Mouse (Mus musculus) heart, embryonic 13.5 days (tissue): Measurements from ENCODE around the gene Tnfrsf23. TPM values are rescaled to one million over a fixed set of nuclear protein-coding genes. Genes with fewer than 3 reads are reported as not detected.
A peak's percentile ranks its signal among the peaks of the same experiment; 100 is the strongest.

Experiments
- ATAC-seq: fragments of 200-750 bp; cut with Nextera tagmentation; 2 replicates; pipeline ENCODE4 v1.8.0; 2017; ENCODE audit warnings: moderate TSS enrichment; ENCODE audit not compliant: insufficient number of reproducible peaks, low FRiP score, low TSS enrichment; ENCODE audit errors: extremely low read depth
- H3K27ac ChIP-seq: fragments of 300-500 bp; sonication (generic); replicated peaks from 2 replicates; pipeline ENCODE4 v1.5.1; 2015; ENCODE audit warnings: moderate library complexity, mild to moderate bottlenecking, inconsistent platforms
- H3K27me3 ChIP-seq: fragments of 300-500 bp; sonication (generic); replicated peaks from 2 replicates; pipeline ENCODE4 v1.6.1; 2015; ENCODE audit warnings: mild to moderate bottlenecking, inconsistent platforms
- H3K36me3 ChIP-seq: fragments of 300-500 bp; sonication (generic); 2 replicates; pipeline ENCODE4 v1.6.1; 2015; ENCODE audit warnings: mild to moderate bottlenecking, inconsistent platforms
- H3K4me1 ChIP-seq: fragments of 300-500 bp; sonication (generic); 2 replicates; pipeline ENCODE4 v1.6.1; 2015; ENCODE audit warnings: inconsistent platforms
- H3K4me2 ChIP-seq: fragments of 300-500 bp; sonication (generic); 2 replicates; pipeline ENCODE4 v1.6.1; 2015; ENCODE audit warnings: inconsistent platforms, mild to moderate bottlenecking, moderate library complexity
- H3K4me3 ChIP-seq: fragments of 300-500 bp; sonication (generic); 2 replicates; pipeline ENCODE4 v1.5.1; 2015; ENCODE audit warnings: moderate library complexity, mild to moderate bottlenecking, inconsistent platforms
- H3K9ac ChIP-seq: fragments of 300-500 bp; sonication (generic); 2 replicates; pipeline ENCODE4 v1.6.1; 2015; ENCODE audit warnings: inconsistent platforms, mild to moderate bottlenecking, moderate library complexity
- H3K9me3 ChIP-seq: fragments of 300-500 bp; sonication (generic); 2 replicates; pipeline ENCODE4 v1.6.1; 2016; ENCODE audit warnings: inconsistent platforms
- WGBS: fragments of 180-500 bp; shearing (Covaris S2); methylation state at CpG from one replicate; pipeline ENCODE4 v1.1.7; 2015; ENCODE audit warnings: mixed read lengths; 5-methylcytosine and 5-hydroxymethylcytosine counted together
- polyA plus RNA-seq: library from polyadenylated mRNA; unstranded; fragments of >200 nt; fragmentation: Nextera tagmentation; extraction: Ambion mirVana; gene quantifications from 2 replicates; pipeline ENCODE4 v1.2.1, GENCODE M21; 2015

The Tnfrsf23 gene
- polyA plus RNA-seq = 2.4 and 3.1 TPM in 2 replicates

- 2% methylated on average over 35 of the region's 35 CpGs for WGBS
- Histone ChIP-seq H3K4me3 (peak within 1 kb of the TSS; percentile 61), H3K9me3 (no peaks in the 10 kb centered on the region), H3K36me3 (peaks cover 32% of the 10 kb centered on the region), H3K4me2 (peak within 1 kb of the TSS; percentile 96), H3K27ac (peak within 1 kb of the TSS; percentile 54), H3K4me1 (peaks cover 6% of the 10 kb centered on the region), H3K27me3 (no peaks in the 10 kb centered on the region), H3K9ac (peak within 1 kb of the TSS; percentile 75)
- ATAC-seq = peak; percentile 72; the same call in 1 of the 2 replicates
These were observed at the start of gene Tnfrsf23 for GRCm38 (mm10) chr7:143685359-143686067. Gene Tnfrsf23 (minus strand): TSS chr7:143685872.

DNA sequence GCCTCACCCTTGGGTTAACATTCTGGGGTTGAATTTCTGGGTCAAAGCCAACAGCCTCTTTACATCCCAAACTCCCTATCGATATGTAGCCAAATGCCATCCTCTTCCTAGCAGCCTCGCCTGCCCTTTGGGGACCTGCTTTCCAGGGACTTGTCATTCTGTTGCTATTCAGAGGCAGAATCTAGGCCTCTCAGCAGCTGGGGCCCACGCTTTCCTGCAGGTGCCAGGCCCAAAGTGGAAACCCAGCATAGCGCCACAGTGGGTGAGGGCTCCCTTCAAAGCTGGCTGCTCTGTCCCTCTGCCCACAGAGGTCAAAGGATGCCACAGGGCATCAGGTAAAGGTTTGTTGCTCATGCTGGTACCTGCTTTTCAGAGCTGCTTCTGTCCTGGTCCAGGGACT lies 48.1 kb upstream of the Tnfrsf23 start:
- H3K36me3 ChIP-seq = peaks cover 44% of the 10 kb centered on the region
- H3K4me3 ChIP-seq = no peak overlapping the region
- H3K4me1 ChIP-seq = peaks cover 60% of the 10 kb centered on the region
- H3K27me3 ChIP-seq = no peaks in the 10 kb centered on the region
- H3K27ac ChIP-seq = peak overlapping the region; percentile 18; the same call in 1 of the 2 replicates
- no peak for ATAC-seq
- H3K9ac ChIP-seq = 0 out of 2 replicates have a peak overlapping the region, but pooled peaks have one; percentile 40
- H3K4me2 ChIP-seq = no peak overlapping the region
- WGBS = 66% methylated on average over 4 of the region's 4 CpGs
- H3K9me3 ChIP-seq = no peaks in the 10 kb centered on the region

GRCm38 (mm10) chr7:143729886-143730285 lies 44.2 kb upstream of the Tnfrsf23 start:
- Histone ChIP-seq H3K27me3 (no peaks in the 10 kb centered on the region), H3K9me3 (no peaks in the 10 kb centered on the region), H3K27ac (no peak overlapping the region), H3K9ac (no peak overlapping the region), H3K4me2 (no peak overlapping the region), H3K4me3 (no peak overlapping the region), H3K4me1 (peaks cover 44% of the 10 kb centered on the region), H3K36me3 (peaks cover 39% of the 10 kb centered on the region)
- 70% methylated on average over 10 of the region's 10 CpGs for WGBS
- no peak for ATAC-seq

GRCm38 (mm10) chr7:143726396-143726795 lies 40.7 kb upstream of the Tnfrsf23 start:
- H3K9me3 ChIP-seq = no peaks in the 10 kb centered on the region
- no peak overlapping the region for H3K27ac ChIP-seq
- ATAC-seq = no peak
- H3K4me3 ChIP-seq = no peak overlapping the region
- H3K4me2 ChIP-seq = no peak overlapping the region
- peaks cover 34% of the 10 kb centered on the region for H3K4me1 ChIP-seq
- peaks cover 16% of the 10 kb centered on the region for H3K36me3 ChIP-seq
- H3K27me3 ChIP-seq = no peaks in the 10 kb centered on the region
- H3K9ac ChIP-seq = no peak overlapping the region
- 82% methylated on average over 4 of the region's 4 CpGs for WGBS

DNA sequence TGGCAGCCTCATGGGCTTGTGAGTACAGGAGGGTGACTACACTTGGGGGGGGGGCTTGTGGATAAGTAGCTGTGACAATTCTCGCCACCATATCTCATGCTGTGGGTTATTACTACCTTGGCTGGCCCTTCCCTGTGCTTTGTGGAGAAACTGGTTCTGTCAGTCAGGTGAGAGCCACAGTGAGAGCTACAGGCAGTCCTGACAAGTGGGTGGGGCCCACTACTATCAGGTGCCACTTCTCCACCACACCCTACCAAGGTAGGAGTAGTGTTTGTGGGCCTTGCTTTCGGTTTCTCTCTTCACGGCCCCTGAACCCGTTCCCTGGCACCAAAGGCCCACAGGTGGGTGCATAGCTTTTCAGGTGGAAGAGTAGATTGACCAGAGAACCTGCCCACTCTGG lies 38.2 kb upstream of the Tnfrsf23 start:
- H3K4me3 ChIP-seq = no peak overlapping the region
- H3K9ac ChIP-seq = no peak overlapping the region
- WGBS = 75% methylated on average over 4 of the region's 4 CpGs
- peaks cover 16% of the 10 kb centered on the region for H3K4me1 ChIP-seq
- H3K27ac ChIP-seq = no peak overlapping the region
- no peak overlapping the region for H3K4me2 ChIP-seq
- H3K27me3 ChIP-seq = no peaks in the 10 kb centered on the region
- ATAC-seq = no peak
- H3K36me3 ChIP-seq = peaks cover 17% of the 10 kb centered on the region
- H3K9me3 ChIP-seq = no peaks in the 10 kb centered on the region

- Histone ChIP-seq H3K4me2 (no peak overlapping the region), H3K36me3 (peaks cover 18% of the 10 kb centered on the region), H3K4me1 (peaks cover 18% of the 10 kb centered on the region), H3K4me3 (no peak overlapping the region), H3K27me3 (no peaks in the 10 kb centered on the region), H3K9me3 (no peaks in the 10 kb centered on the region), H3K9ac (no peak overlapping the region), H3K27ac (no peak overlapping the region)
- WGBS = 81% methylated on average over 5 of the region's 5 CpGs
- ATAC-seq = no peak
These were observed 37.0 kb upstream of the Tnfrsf23 start for GRCm38 (mm10) chr7:143722646-143723045.

- peak overlapping the region; percentile 88 for H3K27ac ChIP-seq
- no peak overlapping the region for H3K4me3 ChIP-seq
- H3K4me2 ChIP-seq = peak overlapping the region; percentile 45
- no peaks in the 10 kb centered on the region for H3K27me3 ChIP-seq
- peaks cover 44% of the 10 kb centered on the region for H3K36me3 ChIP-seq
- WGBS = 41% methylated on average over 1 of the region's 1 CpGs
- no peaks in the 10 kb centered on the region for H3K9me3 ChIP-seq
- peaks cover 54% of the 10 kb centered on the region for H3K4me1 ChIP-seq
- peak; percentile 52; the same call in 1 of the 2 replicates for ATAC-seq
- 0 out of 2 replicates have a peak overlapping the region, but pooled peaks have one; percentile 40 for H3K9ac ChIP-seq
These were observed 32.1 kb upstream of the Tnfrsf23 start for GRCm38 (mm10) chr7:143717811-143718210.

DNA sequence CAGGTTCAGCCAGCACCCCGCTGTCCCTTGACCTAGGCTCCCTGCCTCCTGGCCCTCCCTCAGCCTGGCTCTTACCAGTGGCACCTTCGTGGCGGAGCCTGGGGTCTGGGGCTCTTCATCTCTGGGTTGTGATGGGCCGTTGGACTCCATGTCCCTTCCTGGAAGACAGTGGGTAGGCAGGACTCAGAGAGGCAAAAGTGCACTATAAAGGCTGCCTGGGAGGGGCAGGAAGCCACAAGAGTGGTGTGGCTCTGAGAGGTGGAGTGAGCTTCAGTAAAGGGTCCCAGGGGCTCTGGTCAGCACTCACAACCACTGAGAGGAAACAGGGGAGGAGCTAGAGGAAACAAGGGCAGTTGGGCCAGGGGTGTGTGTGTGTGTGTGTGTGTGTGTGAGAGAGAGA lies 27.7 kb upstream of the Tnfrsf23 start:
- Histone ChIP-seq H3K27ac (0 out of 2 replicates have a peak overlapping the region, but pooled peaks have one; percentile 41), H3K4me1 (peaks cover 58% of the 10 kb centered on the region), H3K36me3 (peaks cover 75% of the 10 kb centered on the region), H3K9ac (no peak overlapping the region), H3K27me3 (no peaks in the 10 kb centered on the region), H3K9me3 (no peaks in the 10 kb centered on the region), H3K4me3 (no peak overlapping the region), H3K4me2 (no peak overlapping the region)
- WGBS = 72% methylated on average over 4 of the region's 4 CpGs
- ATAC-seq = no peak

DNA sequence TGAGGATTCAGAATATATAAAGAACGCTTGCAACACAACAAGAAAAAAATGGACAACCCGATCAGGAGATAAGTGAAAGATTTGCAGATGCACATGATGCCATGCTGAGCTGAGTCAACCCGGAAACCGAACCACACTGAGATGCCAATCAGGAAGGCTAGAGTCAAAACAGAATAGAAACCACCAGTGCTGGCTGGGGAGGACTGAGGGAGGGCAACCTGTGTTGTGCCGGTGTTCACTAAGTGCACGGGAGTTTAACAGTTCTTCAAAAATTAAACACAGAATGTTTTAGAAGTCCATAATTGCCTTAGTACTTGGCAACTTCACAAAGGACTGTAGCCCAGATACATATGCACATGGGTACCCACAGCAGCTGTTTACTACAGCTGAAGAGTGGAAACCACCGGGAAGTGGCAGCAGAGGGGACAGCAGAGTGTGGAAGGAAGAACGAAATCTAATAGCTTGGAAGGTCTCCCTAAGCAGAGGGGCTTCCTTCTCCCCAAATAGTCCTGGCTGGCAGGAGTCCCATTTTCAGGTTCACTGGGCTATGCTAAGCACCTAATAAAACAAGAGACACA lies 27.2 kb upstream of the Tnfrsf23 start:
- Histone ChIP-seq H3K27ac (peak overlapping the region; percentile 41; the same call in 1 of the 2 replicates), H3K4me3 (no peak overlapping the region), H3K4me2 (no peak overlapping the region), H3K9ac (no peak overlapping the region), H3K27me3 (no peaks in the 10 kb centered on the region), H3K4me1 (peaks cover 52% of the 10 kb centered on the region), H3K9me3 (no peaks in the 10 kb centered on the region), H3K36me3 (peaks cover 81% of the 10 kb centered on the region)
- ATAC-seq = no peak
- 73% methylated on average over 8 of the region's 8 CpGs for WGBS

GRCm38 (mm10) chr7:143712023-143712422 lies 26.4 kb upstream of the Tnfrsf23 start:
- no peak for ATAC-seq
- no peak overlapping the region for H3K4me2 ChIP-seq
- no peaks in the 10 kb centered on the region for H3K9me3 ChIP-seq
- H3K36me3 ChIP-seq = peaks cover 88% of the 10 kb centered on the region
- H3K9ac ChIP-seq = peak overlapping the region; percentile 25
- no peak overlapping the region for H3K4me3 ChIP-seq
- 48% methylated on average over 4 of the region's 4 CpGs for WGBS
- H3K27ac ChIP-seq = peak overlapping the region; percentile 41
- no peaks in the 10 kb centered on the region for H3K27me3 ChIP-seq
- H3K4me1 ChIP-seq = peaks cover 45% of the 10 kb centered on the region

DNA sequence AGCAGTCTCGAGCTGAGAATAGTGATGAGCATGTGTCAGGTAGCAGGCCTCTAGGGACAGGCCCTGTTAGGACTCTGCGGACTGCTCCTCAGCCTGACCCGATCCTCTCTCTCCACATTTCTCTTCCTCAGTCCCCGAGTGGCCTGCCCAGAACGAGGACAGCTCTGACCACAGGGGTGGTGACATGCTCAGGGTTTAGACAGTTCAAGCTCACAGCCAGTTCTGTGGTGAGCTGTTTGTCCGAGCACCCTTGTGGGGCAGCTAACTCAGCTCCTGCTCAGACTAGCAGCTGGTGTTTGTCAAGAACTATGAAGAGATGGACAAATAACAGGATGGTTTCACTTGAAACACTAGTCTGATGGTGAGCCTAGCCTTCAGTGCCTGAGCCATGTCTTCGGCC lies 25.7 kb upstream of the Tnfrsf23 start:
- Histone ChIP-seq H3K27me3 (no peaks in the 10 kb centered on the region), H3K36me3 (peaks cover 91% of the 10 kb centered on the region), H3K27ac (no peak overlapping the region), H3K9me3 (no peaks in the 10 kb centered on the region), H3K4me3 (no peak overlapping the region), H3K4me1 (peaks cover 39% of the 10 kb centered on the region), H3K4me2 (no peak overlapping the region), H3K9ac (no peak overlapping the region)
- ATAC-seq = no peak
- 69% methylated on average over 7 of the region's 7 CpGs for WGBS
